Mouse (Mus musculus) myocyte (in vitro differentiated cells): ENCODE measurements around the gene Gm11492.

Experiments
- CEBPB ChIP-seq: IDR thresholded peaks from 2 replicates; pipeline ENCODE4 v1.6.1; 2011; ENCODE audit warnings: mild to moderate bottlenecking, moderate library complexity; ENCODE audit not compliant: poor library complexity, insufficient read depth, severe bottlenecking
- E2F4 ChIP-seq: IDR thresholded peaks from one replicate; pipeline ENCODE4 v1.6.1; 2011; ENCODE audit warnings: mild to moderate bottlenecking, control low read depth, moderate library complexity; ENCODE audit not compliant: insufficient read depth
- MAX ChIP-seq: IDR thresholded peaks from one replicate; pipeline ENCODE4 v1.6.1; 2011; ENCODE audit warnings: low read depth, mild to moderate bottlenecking, control low read depth
- MYOD1 ChIP-seq, 3 experiments: IDR thresholded peaks; one replicate each; pipeline ENCODE4 v1.6.1; 2011; ENCODE audit warnings: control low read depth in 2 of 3, low read depth in 2 of 3, mild to moderate bottlenecking in 2 of 3, moderate library complexity in 1 of 3; ENCODE audit not compliant: insufficient read length in 2 of 3, control insufficient read depth in 1 of 3
- MYOG ChIP-seq, 3 experiments: IDR thresholded peaks; one replicate each; pipeline ENCODE4 v1.6.1; 2011; ENCODE audit warnings: control low read depth in 2 of 3, low read depth in 2 of 3, mild to moderate bottlenecking in 2 of 3; ENCODE audit not compliant: insufficient read length in 2 of 3, control insufficient read depth in 1 of 3, insufficient read depth in 1 of 3
- POLR2A ChIP-seq: IDR thresholded peaks from one replicate; pipeline ENCODE4 v1.6.1; 2011; ENCODE audit warnings: low read depth, mild to moderate bottlenecking, control low read depth, moderate library complexity; ENCODE audit not compliant: insufficient read length
- POLR2AphosphoS2 ChIP-seq: IDR thresholded peaks from one replicate; pipeline ENCODE4 v1.6.1; 2011; ENCODE audit warnings: low read depth, control low read depth; ENCODE audit not compliant: insufficient read length
- REST ChIP-seq: IDR thresholded peaks from one replicate; pipeline ENCODE4 v1.6.1; 2011; ENCODE audit warnings: mild to moderate bottlenecking, control low read depth, moderate library complexity; ENCODE audit not compliant: insufficient read depth, insufficient read length
- TCF12 ChIP-seq: IDR thresholded peaks from one replicate; pipeline ENCODE4 v1.6.1; 2011; ENCODE audit warnings: mild to moderate bottlenecking, control low read depth; ENCODE audit not compliant: poor library complexity, insufficient read depth, severe bottlenecking
- TCF3 ChIP-seq: IDR thresholded peaks from one replicate; pipeline ENCODE4 v1.6.1; 2011; ENCODE audit warnings: low read depth, control low read depth; ENCODE audit not compliant: insufficient read length
- USF1 ChIP-seq: IDR thresholded peaks from one replicate; pipeline ENCODE4 v1.6.1; 2011; ENCODE audit warnings: low read depth, mild to moderate bottlenecking, control low read depth, moderate library complexity

- TF ChIP-seq TCF12 (no peak), POLR2A (no peak), E2F4 (no peak), MAX (no peak), USF1 (no peak), POLR2AphosphoS2 (no peak), MYOD1 (IDR thresholded peaks at IDR 0.05; ENCODE audit: control insufficient read depth in 1 of 3, insufficient read length in 2 of 3, low read depth in 2 of 3) (no peak), MYOG (IDR thresholded peaks at IDR 0.05; ENCODE audit: control insufficient read depth in 1 of 3, insufficient read depth in 1 of 3, insufficient read length in 2 of 3, low read depth in 2 of 3) (no peak), CEBPB (no peak), TCF3 (no peak), REST (no peak)
Measured at GRCm38 (mm10) chr11:87578963-87579601, 12.6 kb downstream of the Gm11492 start.
